Mouse (Mus musculus): ENCODE data around the gene Bag6.

Bag6 gene

GRCm38 (mm10) chr17:35134801-35135590 is at the start of gene Bag6:
Gene Bag6, plus strand, starts transcription at chr17:35135178.
- in situ Hi-C loops (cut with MboI): no loop called here

GRCm38 (mm10) chr17:35085208-35085865 is 49.6 kb upstream of the Bag6 start, which contains the start of gene Ly6g6f:
Gene Ly6g6f, minus strand, starts transcription at chr17:35085610.
- in situ Hi-C loops (cut with MboI): no loop called here

- in situ Hi-C loops (cut with MboI): no loop called here
Measured at GRCm38 (mm10) chr17:35088151-35088550, 46.8 kb upstream of the Bag6 start.

- in situ Hi-C loops (cut with MboI): no loop called here
Measured at GRCm38 (mm10) chr17:35088825-35089644, 45.9 kb upstream of the Bag6 start, which contains the start of gene Abhd16a. Gene Abhd16a, plus strand, starts transcription at chr17:35089263.

- in situ Hi-C loops (cut with MboI): no loop called here
Measured at GRCm38 (mm10) chr17:35090166-35090932, 44.6 kb upstream of the Bag6 start.

GRCm38 (mm10) chr17:35092403-35093198 is 42.4 kb upstream of the Bag6 start:
- in situ Hi-C loops (cut with MboI): no loop called here

GRCm38 (mm10) chr17:35094475-35095365 is 40.3 kb upstream of the Bag6 start:
- in situ Hi-C loops (cut with MboI): no loop called here

GRCm38 (mm10) chr17:35096597-35096996 is 38.4 kb upstream of the Bag6 start:
- in situ Hi-C loops (cut with MboI): no loop called here

GRCm38 (mm10) chr17:35097164-35097655 is 37.8 kb upstream of the Bag6 start:
- in situ Hi-C loops (cut with MboI): no loop called here

- in situ Hi-C loops (cut with MboI): no loop called here
Measured at GRCm38 (mm10) chr17:35100196-35100765, 34.7 kb upstream of the Bag6 start.

GRCm38 (mm10) chr17:35101161-35101560 is 33.8 kb upstream of the Bag6 start:
- in situ Hi-C loops (cut with MboI): no loop called here

GRCm38 (mm10) chr17:35102299-35102698 is 32.7 kb upstream of the Bag6 start:
- in situ Hi-C loops (cut with MboI): no loop called here

GRCm38 (mm10) chr17:35103221-35103690 is 31.7 kb upstream of the Bag6 start:
- in situ Hi-C loops (cut with MboI): no loop called here

- in situ Hi-C loops (cut with MboI): no loop called here
Measured at GRCm38 (mm10) chr17:35104079-35104478, 30.9 kb upstream of the Bag6 start.

GRCm38 (mm10) chr17:35104754-35105153 is 30.2 kb upstream of the Bag6 start:
- in situ Hi-C loops (cut with MboI): no loop called here

- in situ Hi-C loops (cut with MboI): no loop called here
Measured at GRCm38 (mm10) chr17:35105740-35106389, 29.1 kb upstream of the Bag6 start.

GRCm38 (mm10) chr17:35106522-35106921 is 28.5 kb upstream of the Bag6 start:
- in situ Hi-C loops (cut with MboI): no loop called here

- in situ Hi-C loops (cut with MboI): no loop called here
Measured at GRCm38 (mm10) chr17:35108097-35108496, 26.9 kb upstream of the Bag6 start, which contains the start of gene Ly6g5c. Gene Ly6g5c, plus strand, starts transcription at chr17:35108279.
